Mouse (Mus musculus) ovary, postnatal 36 days (tissue): ENCODE measurements around the gene Olfr1360.
A peak's percentile ranks its signal among the peaks of the same experiment; 100 is the strongest.
"Not testable (repeated sequence)": the region's sequence is repeated elsewhere in the genome, so short reads cannot be mapped to it uniquely, and the experiment has no call there.

Source experiments
- DNase-seq: peaks from one replicate; pipeline ENCODE4 v3.0.0; 2022; ENCODE audit warnings: low spot score, mixed read lengths

The Olfr1360 gene

GRCm38 (mm10) chr13:21677305-21677704, at the start of gene Olfr1360:
Olfr1360 (minus strand) TSS chr13:21677405.
- no peak for DNase-seq

- DNase-seq = no peak
Measured at GRCm38 (mm10) chr13:21722993-21723836, 46.0 kb upstream of the Olfr1360 start.

DNA sequence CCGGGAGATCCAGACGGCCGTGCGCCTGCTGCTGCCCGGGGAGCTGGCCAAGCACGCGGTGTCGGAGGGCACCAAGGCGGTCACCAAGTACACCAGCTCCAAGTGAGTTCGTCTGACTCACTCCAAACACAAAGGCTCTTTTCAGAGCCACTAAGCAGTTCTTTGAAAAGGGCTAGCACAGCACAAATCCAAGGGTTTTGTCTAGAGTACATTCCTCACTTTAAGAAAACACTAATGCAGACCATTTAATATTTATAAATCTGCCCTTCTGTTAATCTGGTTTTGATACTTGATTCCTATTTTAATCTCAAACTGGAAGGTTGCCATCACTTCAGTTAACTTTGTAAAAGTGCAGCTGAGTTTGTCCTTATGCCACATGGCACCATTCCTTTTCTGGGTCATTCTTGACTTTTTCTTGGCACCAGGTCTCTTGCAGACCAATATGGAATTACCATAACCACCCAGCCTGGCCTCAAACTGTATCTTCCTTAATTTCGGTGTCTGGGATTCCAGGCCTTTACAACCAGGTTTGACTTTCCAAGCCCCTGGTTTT, 45.2 kb upstream of the Olfr1360 start:
- no peak for DNase-seq

- DNase-seq = peak; percentile 59
Measured at GRCm38 (mm10) chr13:21721757-21722372, 44.7 kb upstream of the Olfr1360 start, which contains the start of gene Hist1h2bm. Hist1h2bm (plus strand) TSS chr13:21722044.

GRCm38 (mm10) chr13:21721107-21721756, 44.0 kb upstream of the Olfr1360 start:
- DNase-seq = not testable (repeated sequence)

GRCm38 (mm10) chr13:21718381-21719080, 41.3 kb upstream of the Olfr1360 start:
- no peak for DNase-seq

- peak; percentile 77 for DNase-seq
Measured at GRCm38 (mm10) chr13:21717397-21718357, 40.5 kb upstream of the Olfr1360 start, which contains the start of gene Hist1h3h. Hist1h3h (plus strand) TSS chr13:21717659.

GRCm38 (mm10) chr13:21716540-21717391, 39.6 kb upstream of the Olfr1360 start:
- not testable (repeated sequence) for DNase-seq

GRCm38 (mm10) chr13:21715864-21716539, 38.8 kb upstream of the Olfr1360 start, which contains the start of the genes Hist1h2bl and Hist1h2ai:
Hist1h2bl (minus strand) TSS chr13:21716143.
Hist1h2ai (plus strand) TSS chr13:21716422.
- peak; percentile 69 for DNase-seq

DNA sequence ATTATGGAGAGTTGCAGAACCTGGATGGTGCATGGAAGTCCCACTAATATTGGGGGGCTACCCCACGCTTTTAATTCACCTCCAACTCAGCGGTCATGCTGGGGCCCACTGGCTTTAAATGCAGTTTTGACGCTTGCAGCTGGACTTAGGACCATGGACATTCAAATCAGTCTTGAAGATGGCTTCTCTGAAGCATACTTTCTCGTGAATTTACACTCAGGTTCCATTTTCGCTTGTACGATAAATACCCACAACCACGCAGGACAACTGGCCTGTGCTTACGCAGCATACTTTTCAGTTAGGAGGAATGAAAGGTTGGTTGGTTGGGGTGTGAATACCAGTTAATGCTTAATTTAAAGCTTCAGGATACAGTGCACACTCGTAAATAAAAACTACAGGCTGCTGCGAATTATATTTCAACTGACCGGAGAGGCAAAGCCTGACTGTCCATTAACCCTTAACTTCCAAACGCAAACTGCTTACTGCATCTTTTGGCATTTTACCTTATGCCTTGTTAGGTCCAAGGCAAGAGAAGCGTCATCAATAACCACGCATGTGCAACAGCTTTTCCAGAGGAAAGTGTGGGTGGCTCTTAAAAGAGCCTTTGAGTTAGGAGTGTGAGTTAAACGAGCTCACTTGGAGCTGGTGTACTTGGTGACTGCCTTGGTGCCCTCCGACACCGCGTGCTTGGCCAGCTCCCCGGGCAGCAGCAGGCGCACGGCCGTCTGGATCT, 38.1 kb upstream of the Olfr1360 start:
- no peak for DNase-seq

- DNase-seq = peak; percentile 30
Measured at GRCm38 (mm10) chr13:21714725-21715124, 37.5 kb upstream of the Olfr1360 start.

DNA sequence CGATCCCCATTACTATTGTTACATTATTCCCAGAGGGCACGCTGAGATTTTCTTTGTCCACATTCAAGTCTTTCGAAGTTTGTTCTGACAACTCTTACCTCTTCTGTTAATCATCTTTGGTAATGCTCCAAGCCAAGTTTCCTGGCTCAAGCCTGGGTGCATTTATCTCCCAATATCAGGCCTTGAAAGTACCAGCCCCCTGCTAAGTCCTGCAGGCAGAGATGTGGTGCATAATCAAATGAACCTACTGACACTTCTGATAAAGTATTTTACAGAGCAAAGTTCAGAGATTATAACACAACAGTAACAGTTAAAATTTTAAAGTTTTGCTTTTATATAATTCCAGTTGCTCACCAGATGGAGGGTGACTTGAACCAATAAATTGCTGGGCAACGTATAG, 34.5 kb upstream of the Olfr1360 start:
- no peak for DNase-seq

- peak; percentile 67 for DNase-seq
Measured at GRCm38 (mm10) chr13:21710821-21711525, 33.8 kb upstream of the Olfr1360 start.

DNA sequence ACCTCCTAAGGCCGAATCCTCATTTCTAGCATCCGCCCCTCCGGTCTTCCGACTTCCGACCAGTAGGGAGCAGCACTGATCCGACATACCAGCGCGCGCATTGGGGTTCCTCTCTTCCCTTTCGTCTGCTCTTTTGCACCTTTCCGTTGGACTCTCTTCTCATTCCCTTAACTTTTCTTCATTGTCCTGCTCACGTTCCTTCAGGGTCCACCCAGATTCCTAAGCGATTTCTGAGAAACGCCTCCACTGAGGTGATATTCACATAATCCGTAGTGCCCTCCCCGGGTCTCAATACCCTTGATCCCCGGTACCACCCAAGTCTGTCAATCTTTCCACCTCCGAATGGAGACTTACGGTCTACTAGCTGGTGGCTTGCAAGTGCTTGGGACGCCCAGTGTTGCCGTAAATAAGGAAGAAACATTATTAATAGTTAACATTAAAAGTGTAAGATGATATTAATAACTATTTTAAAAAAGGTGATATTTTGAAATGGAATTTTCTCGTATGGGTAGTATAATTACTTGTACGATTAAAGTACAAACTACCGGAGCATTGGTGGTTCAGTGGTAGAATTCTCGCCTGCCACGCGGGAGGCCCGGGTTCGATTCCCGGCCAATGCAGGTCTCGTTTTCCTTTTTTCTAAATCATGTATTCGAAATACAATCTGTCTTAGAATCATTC, 33.0 kb upstream of the Olfr1360 start:
- peak; percentile 82 for DNase-seq

- DNase-seq = no peak
Measured at GRCm38 (mm10) chr13:21706669-21707068, 29.5 kb upstream of the Olfr1360 start.

GRCm38 (mm10) chr13:21697811-21698210, 20.6 kb upstream of the Olfr1360 start, which contains the start of gene Olfr1359:
Olfr1359 (plus strand) TSS chr13:21698111.
- no peak for DNase-seq

GRCm38 (mm10) chr13:21663286-21663685, 13.9 kb downstream of the Olfr1360 start, which contains the start of gene Olfr1361:
Olfr1361 (minus strand) TSS chr13:21663386.
- no peak for DNase-seq
